Mouse (Mus musculus) lung, postnatal 14 days (tissue): Measurements from ENCODE around the gene Mum1.

Experiments used
- DNase-seq: peaks from one replicate; pipeline ENCODE4 v3.0.0; 2021

The Mum1 gene

DNA sequence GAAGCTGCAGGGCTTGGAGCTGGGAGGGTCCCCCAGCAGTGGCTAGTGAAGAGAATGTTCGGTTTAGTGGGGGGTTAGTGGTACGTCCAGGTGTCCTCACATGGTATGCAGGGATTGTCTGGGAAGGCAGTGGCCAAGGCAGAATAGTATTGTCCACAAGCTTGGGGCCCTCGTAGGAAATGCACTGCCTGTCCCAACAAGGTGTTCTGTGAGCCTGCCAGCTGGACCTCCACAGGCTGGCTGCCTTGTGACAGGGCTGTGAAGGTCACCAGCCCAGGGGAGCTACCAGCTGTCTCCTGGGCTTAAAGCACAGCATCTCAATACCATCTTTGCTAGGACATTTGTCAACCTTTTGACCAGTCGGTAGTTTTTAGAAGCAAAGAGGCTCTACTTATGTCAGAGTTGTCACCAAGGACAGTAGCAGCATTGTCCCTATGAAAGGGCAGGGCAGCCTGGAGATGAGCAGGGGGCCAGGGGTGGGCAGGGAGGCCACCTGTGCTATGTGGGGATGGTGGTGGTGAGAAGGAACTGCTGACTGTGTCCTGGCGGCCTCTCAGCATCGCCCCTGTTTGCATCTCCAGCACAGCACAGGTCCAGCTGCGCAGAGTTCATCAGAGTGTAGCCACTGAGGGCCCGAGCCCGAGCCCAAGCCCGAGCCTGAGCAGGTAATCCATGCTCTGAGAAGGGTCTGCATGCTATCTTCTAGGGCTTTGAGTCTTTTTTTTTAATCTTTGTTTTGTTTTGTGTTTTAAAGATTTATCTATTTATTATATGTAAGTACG, 26.4 kb downstream of the Mum1 start:
- no peak for DNase-seq

DNA sequence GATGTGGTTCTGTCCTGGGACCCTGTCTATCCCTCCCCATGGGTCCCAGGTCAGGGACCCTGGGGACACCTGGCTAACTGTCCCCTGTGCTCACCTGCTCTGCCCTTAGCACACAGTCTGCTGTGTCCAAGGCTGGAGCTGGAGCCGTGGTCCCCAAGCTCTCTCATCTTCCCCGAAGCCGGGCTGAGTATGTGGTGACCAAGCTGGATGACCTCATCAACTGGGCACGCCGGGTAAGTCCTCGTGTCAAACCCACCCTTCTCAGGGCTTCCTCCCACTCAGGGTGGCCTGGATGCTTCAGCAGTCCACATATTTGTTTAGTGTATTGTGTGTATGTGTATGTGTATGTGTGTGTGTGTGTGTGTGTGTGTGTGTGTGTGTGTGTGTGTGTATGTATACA, 27.3 kb downstream of the Mum1 start:
- DNase-seq = no peak

DNA sequence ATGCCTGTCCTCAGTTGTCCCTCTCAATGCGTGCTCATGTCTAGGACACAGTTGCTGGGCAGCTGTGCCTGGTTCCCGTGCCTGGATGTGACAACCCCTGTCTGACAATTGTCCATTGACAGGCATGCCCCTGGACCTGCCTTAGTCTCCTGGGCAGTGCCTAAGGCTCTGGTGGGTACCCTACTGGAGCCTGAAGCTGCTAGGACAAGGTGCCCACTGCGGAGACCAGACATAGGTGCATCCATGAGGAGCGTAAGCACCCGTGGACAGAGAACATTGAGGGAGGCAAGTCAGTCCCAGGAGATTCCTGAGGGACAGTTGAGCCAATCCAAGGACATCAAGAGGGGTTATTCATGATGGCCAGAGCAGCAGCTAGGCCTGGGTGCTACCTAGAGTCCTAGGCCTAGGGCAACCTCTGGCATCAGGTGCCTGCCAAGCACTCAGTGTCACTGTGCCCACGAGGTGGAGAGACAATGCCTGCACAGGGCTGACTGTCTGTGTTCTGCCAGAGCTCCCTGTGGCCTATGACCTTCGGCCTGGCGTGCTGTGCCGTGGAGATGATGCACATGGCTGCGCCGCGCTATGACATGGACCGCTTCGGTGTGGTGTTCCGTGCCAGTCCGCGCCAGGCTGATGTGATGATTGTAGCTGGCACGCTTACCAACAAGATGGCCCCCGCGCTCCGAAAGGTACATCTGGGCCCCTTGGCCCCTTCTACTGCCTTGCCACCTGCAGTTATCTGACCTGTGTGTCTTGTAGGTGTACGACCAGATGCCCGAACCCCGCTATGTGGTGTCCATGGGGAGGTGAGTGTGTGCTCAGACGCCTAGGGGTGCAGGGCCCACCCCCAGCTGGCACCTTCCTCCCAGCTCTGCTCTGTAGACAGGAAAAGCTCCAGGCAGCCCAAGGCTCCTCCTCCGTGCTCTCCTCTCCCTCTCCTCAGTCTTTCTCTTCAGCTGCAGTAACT, 28.4 kb downstream of the Mum1 start:
- DNase-seq = no peak

DNA sequence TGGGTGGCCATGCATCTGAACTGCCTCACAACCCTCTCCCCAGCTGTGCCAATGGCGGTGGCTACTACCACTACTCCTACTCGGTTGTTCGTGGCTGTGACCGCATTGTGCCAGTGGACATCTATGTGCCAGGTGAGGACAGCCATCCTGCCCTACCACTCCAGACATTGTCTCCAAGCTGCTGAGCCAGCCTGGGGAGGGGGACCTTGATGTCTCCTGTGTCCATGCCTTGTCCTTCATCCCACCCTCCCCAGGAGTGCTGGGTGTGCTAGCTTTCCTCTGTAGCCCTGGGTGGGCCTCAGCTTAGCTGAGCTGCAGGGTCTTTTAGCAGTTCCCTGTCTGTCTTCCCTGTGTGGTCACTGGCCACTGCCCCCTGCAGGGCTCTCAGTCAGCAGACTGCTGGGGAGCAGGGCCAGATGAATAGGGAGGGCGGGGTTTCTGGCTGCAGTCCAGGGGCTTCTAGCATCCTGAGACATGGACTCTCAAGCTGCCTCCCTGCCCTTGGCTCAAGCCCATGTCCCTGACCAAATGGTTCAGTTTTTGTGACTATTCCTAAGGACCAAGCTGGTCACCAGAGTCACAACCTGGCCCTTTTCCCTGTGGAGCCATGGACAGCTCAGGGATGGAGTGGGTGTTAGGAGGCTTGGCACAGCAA, 29.8 kb downstream of the Mum1 start:
- DNase-seq = peak; percentile 28

DNA sequence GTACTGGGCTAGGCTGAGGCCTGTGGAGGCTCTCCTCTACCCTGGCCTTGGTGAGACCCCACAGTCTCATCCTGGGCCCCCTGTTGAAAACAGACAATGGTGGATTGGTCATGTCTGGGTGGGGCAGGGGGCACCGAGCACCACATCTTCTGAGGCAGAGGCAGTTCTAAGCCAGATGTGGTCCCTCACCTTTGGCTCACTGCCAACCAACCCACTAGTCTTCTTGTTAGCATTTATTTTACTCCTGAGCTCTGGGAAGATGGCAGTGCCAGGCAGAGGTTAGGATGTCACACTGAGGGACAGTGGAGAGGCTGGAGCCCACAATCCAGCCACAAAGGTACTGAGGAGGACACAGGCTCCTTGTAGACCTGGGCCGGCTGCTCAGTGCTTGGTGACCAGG, 31.7 kb downstream of the Mum1 start:
- DNase-seq = no peak

DNA sequence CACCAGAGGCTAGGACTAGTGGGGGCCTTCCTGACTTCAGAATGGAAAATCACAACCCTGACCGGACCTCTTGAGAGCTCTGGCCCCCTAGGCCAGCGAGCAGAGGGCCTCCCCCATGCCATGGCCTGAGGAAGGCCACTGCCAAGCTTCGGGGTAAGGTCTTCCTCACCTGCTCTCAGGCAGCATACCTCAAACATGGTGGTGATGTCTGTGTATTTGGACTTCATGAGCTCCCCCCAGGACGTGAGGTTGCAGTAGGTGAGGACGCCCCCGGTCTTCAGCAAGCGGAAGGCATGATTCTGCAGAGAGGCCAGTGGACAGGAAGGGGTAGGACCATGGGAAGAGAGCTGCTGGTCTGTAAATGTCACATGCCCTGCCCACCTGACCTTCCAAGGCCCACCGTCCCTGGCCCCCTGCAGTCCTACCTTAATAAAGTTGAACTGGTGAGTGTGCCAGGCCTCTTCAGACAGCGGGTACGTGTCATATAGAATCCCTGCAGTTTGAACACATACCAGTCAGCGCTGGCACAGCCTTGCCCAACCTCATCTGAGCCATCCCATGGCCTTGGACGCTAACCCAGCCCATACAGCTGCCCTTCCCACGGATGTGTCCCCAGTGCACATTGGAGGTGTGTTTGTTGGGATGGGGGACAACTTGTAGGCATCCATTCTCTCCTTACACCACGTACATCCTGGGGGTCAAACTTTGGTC, 32.7 kb downstream of the Mum1 start:
- no peak for DNase-seq

DNA sequence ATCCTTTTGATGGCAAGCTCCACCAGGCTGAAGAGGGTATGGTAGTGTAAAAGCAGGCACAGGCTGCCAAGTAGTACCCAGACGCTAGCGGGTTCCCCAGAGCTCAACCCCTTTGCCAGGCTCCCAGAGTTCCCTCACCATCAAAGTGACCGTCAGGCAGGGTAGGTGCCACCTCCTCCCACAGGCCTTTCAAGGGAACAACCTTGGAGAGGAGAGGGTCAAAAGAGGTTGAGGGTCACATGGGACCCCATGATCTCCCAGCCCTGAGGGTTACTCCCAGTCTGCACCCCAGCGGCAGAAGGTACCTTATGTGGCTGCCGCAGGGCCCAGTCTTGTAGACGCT, 33.2 kb downstream of the Mum1 start:
- DNase-seq = no peak

DNA sequence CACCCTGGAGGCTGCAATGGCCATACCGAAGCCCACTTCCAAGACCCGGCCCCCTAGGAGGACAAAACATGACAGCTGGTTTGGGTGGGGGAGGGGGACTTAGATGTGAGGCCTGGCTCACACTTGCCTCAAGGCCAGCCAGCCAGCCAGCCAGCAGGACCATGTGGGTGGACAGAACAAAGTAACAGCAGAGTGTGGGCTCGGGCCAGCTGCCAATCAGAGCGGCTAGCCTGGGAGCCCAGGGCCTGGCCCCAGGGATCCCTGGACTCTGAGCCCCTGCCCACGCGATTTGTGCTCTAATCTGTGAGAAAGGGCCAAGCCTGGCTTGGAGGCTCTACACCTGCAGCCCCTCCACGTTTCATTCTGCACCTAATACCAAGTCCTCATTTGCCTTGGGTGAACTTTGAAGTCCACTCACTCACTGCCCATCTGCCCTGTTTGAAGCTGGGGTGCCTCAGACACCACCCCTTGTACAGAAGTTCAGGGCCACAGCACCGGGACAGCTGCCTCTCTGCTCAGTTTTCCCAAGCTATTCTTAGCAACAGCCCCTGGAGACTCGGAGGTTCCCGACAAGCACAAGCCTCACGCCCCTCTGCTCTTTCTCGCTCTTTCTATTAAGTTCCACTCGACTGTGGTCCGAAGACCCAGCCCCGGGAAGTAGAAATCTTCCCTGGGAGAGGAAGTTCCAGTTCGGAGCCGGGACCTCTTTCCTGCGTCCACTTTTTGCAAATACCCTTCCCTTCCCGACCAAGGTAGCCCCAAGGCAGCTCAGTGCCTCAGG, 33.8 kb downstream of the Mum1 start:
- no peak for DNase-seq

DNA sequence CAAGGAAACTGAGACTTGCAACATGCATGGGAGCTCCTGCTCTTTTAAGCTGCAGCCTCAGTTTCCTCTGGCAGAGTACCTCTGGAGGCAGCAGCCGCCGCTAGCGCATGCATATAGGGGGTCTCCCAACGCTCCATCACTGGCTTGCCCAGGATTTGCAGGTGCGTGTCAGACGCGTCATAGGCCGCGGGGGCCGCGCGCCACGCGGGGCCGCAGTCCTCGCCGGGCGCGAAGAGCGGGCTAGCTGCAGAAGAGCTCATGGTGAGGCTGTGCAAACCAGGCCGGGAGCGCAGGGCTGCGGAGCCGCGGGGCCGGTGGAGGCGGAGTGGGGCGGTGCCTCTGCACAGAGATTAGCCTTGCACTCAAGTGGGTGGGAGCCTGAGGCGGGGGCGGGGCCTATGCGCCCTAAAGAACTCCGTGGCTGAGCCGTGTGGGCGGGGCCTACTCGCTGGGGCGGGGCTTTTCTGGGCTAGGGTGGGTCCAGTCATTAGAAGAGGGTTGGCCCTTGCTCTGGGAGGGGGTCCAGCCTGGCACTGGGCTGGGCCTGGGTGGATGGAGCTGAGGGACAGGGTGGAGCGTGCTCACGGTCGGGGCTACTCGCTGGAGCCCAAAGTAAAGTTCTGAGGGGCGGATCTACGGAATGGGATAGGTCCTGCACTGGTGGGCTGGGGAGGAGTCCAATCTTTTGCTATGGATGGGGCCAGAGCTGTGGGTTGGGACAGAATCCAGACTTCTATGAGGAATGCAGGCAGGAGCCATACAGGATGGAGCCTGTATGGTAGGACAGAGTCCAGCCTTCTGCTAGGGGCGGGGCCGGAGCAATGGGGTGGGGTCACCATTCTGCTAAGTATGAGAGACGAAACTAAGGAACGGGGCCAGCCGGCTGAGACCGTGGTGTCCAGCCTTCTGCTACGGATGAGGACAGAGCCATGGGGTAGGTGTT, 34.7 kb downstream of the Mum1 start, which contains the start of the genes Gamt and Dazap1:
TSS of gene Gamt (minus strand) at position 371 of the 943 bp plus-strand sequence.
TSS of gene Dazap1 (plus strand) at position 845 of the 943 bp plus-strand sequence.
- peak; percentile 100 for DNase-seq

DNA sequence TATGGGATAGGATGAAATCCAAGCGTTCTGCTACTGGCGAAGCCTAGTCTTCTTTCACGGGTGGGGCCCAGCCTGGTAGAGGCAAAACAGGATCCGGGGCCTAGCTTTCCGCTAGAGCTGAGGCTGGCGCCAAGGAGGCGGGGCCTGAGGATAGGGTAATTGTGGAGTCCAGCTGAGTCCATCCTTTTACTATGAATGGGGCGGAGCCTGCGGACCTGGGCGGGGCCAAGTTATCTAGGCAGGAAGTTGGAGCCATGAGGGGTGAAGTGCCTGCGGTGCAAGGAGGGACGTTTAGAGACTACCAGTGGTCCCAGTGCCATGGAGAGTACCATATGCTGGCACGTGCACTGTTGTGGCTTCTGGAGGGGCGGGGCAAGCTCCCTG, 35.3 kb downstream of the Mum1 start:
- peak; percentile 99 for DNase-seq

DNA sequence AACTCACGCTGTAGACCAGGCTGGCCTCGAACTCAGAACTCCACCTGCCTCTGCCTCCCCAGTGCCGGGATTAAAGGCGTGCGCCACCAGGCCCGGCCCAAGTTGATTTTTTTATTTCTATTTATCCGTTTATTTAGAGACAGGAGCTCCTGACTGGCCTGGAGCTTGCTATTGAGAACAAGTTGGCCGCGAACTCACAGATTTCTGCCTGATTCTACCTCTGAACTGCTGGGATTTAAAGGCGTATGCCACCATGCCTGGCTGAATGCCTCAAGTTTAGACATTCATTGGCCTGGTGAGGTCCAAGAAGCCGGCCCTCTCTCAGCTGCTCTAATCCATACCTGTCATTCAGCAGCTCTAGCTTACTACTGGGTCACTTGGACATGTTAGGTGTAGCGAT, 35.9 kb downstream of the Mum1 start:
- no peak for DNase-seq

DNA sequence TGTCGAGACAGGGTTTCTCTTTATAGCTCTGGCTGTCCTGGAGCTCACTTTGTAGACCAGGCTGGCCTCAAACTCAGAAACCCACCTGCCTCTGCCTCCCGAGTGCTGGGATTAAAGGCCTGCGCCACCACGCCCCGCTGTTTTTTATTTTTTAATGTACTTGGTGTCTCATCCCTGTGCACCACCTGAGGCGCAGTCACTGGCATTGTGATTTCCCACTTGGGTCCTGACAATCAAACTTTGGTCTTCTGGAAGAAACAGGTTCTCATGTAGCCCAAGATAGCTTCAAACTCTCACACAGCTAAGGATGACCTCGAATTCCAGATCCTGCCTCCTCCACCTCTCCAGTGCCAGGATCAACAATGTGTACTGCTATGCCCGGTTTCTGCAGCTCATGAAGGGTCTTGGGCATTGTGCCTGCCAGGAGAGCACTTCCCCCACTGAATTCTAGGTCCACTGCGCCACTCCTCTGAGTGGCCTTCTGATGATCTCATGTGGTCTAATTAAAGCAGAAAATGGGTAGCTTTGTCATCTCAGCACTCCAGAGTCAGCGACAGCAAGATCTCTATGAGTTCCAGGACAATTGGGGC, 36.6 kb downstream of the Mum1 start:
- DNase-seq = no peak

DNA sequence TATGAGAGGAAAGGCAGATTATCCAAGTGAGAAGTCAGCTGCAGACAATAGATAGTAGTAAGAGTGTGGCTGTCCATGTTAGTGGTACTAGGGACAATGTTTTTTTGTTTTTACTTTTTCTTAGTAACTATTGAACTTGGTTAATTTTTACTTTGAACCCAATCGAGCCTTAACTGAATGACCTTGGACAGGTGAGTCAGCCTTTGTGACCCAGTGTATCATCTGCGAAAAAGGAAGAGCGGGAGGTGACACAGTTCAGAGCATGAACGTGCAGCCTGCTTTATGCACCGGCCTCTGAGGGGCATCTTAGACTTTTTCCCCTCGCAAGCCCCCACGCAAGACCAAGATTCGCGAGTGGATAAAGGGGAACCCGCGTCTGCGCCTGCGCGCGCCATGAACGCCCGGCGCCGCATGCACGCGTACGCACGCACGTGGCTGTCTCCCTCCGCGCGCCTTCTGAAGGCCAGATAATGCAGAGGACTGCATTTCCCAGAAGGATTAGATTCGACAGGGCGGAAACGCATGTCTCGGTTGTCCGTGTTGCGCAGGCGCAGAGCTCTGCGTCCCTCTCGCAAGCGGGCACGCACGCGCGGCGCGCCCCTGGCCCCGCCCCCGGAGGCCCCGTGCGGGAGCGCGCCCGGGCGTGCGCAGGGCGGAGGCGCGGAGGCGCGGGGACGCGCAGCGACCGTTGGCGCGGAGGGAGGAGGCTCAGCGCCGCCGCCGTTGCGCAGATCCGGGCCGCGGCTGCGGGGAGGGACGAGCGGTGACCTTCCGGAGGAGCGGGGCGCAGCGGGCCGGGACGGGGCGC, 38.3 kb downstream of the Mum1 start:
- peak; percentile 99 for DNase-seq

DNA sequence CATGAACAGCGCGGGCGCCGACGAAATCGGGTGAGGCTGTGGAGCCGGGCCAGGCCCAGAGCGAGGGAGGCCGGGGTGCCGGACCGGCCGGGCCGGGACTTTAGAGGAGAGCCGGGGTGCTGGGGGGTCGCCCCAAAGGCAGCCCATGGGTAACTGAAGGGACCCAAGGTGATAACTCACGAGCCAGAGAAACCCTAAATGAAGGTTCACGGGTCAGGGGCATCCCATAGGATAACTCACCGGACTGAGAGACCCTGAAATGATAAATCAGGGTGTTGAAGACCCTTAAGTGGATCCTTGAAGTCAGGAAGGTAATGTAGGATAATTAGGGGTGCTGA, 38.9 kb downstream of the Mum1 start:
- DNase-seq = no peak

DNA sequence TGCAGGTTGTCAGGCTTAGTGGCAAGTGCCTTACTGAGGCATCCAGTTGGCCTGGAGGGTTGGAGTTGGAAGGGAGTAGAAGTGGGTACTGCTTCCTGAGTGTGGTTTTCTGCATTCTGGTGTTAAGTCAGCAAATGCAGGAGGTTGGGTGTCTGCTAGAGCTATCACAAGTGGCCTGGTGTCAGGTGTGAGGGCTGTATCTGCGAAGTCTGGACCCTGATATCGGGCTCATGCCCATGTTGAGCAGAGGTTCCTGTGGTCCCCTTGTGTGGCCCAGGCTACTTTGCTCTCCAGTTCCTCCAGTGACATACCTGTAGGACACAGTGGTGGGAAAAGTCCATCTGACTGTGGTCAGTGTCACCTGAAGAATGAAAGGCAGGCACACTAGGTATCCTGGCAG, 43.9 kb downstream of the Mum1 start:
- no peak for DNase-seq

DNA sequence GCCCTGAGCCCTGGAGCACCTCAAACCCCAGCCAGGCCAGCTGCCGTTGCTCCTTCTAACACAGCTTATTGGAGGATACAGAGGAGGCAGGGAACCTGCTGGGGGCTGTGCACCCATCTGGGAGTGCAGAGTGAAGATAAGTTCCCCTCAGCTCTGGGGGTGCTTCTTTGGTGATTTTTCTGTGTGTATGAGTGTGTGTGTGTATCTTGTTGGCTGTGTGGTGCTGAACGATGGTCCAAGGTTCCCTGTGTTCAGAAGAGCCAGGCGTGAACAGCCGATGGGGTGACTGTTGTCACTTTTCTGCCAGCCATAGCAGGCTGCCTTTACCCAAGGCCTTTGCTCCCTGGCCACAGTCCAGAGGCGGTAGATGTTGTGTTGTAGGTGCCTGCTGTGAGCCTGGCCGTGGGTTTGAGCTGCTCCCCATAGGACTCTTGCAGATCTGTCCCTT, 44.5 kb downstream of the Mum1 start:
- DNase-seq = no peak

DNA sequence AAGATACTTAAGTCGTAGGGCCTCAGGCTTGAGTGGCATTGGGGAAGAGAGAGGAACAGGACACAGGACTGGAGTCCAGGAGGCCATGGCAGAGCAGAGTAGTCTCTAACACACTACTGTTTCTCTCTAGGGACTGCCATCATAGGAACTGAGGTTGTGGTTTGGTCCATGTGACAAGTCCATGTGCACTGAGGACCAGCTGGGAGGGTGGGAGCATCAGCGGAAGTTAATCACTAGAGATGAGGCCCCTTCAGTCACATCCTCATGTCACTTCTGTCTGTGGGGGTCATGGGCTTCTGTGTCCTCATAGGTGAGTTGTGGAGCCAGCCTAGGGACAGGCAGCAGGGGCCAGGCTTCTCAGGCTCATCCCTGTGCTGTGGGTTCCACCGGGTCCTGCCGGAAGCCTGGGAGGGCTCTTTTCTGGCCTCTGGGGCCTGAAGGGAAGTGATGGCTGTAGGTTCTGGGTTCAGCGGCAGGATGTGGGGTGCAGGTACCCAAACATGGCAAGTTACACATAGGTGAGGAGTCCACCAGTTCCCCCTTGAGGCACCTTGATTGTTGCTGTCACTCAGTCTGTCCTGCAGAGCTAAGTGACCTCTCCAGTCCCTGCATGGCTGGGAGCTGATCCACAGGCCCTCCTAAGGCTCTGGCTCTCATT, 45.1 kb downstream of the Mum1 start:
- DNase-seq = no peak

DNA sequence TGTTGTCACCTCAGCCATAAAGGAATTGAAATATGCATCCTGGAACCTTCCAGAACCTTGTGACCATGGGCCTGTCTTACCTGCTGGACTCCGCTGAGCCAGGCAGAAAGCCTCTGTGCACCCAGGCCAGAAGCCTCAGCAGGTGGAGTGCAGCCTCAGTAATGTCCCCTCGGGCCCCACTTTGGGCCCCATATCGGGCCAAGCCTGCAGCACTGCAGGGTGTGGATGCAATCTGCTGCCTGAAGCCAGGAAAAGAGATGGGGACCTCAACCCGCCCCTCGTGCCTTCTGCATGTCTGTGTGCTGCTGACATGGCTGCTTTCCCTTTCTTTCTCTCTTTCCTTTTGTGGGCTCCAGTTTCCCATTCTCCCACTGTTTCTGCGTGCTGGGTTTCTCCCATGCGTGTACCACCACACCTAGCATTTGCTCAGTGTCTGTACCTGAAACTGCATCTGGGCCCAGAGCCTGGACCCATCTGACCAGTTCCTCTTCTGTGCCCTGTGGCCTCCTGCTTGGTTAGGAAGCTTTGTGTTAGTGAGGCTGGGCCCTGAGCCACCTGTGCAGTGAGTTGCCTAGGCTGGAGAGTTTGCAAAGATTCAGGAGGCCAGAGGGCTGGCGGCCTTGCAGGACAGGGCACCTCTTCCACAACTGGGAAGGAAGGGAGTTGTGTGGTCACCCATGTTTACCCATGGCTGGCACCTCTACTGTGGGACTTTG, 45.8 kb downstream of the Mum1 start:
- no peak for DNase-seq
